Mouse (Mus musculus): ENCODE measurements at regions not wholly inside any gene's neighbourhood (a gene's known extent, or its start where the extent isn't known, plus 50 kb on each side); places are given as distances from the start of the nearest gene placed in this dataset.

DNA sequence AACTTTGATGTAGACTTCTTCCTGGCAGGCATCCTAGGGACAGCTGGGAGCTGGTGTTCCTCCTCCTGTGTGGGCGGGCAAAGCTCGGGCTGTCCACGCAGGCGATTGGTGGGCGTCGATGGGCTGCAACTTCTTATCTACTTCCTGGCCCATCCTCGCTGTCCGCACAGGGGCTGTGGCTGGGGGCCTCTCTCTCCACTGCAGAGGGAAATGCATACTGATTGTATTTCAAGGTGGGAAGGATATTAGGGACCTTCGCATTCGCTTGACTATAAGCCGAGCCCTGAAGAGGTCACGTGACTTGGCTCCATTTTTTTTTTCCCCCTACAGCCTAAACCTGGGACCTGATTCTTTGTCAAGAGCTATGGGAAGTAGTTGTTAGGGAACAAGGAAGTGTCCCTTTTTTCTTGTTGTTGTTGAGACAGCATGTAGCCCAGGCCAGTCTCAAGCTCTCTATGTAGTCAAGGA lies 164.4 kb upstream of the Ubr2 start:
- peaks cover 24% of the 10 kb centered on the region for H3K4me1 ChIP-seq (replicated peaks)
- ATAC-seq (ENCODE audit: insufficient read depth): peak; percentile 58; the same call in 1 of the 2 replicates
- no peaks in the 10 kb centered on the region for H3K36me3 ChIP-seq (replicated peaks)
- no peak overlapping the region for H3K9ac ChIP-seq
- no peaks in the 10 kb centered on the region for H3K27me3 ChIP-seq
- WGBS (ENCODE audit: insufficient replicate concordance): 5% methylated on average over 12 of the region's 12 CpGs
- 0 out of 2 replicates have a peak overlapping the region, but pooled peaks have one; percentile 29 for H3K27ac ChIP-seq (replicated peaks)
- H3K4me2 ChIP-seq: peak overlapping the region; percentile 45
- H3K4me3 ChIP-seq (replicated peaks): peak overlapping the region; percentile 28
- no peaks in the 10 kb centered on the region for H3K9me3 ChIP-seq (replicated peaks)

GRCm38 (mm10) chr17:47171801-47172200 lies 161.4 kb upstream of the Ubr2 start:
- 71% methylated on average over 5 of the region's 5 CpGs for WGBS (ENCODE audit: insufficient replicate concordance)
- ATAC-seq (ENCODE audit: insufficient read depth): no peak
- Histone ChIP-seq H3K27ac (replicated peaks) (no peak overlapping the region), H3K9me3 (replicated peaks) (no peaks in the 10 kb centered on the region), H3K4me1 (replicated peaks) (peaks cover 19% of the 10 kb centered on the region), H3K27me3 (no peaks in the 10 kb centered on the region), H3K4me3 (replicated peaks) (no peak overlapping the region), H3K4me2 (no peak overlapping the region), H3K9ac (no peak overlapping the region), H3K36me3 (replicated peaks) (no peaks in the 10 kb centered on the region)

GRCm38 (mm10) chr17:47170978-47171593 lies 160.7 kb upstream of the Ubr2 start:
- 59% methylated on average over 13 of the region's 13 CpGs for WGBS (ENCODE audit: insufficient replicate concordance)
- Histone ChIP-seq H3K4me2 (no peak overlapping the region), H3K27ac (replicated peaks) (no peak overlapping the region), H3K9me3 (replicated peaks) (no peaks in the 10 kb centered on the region), H3K36me3 (replicated peaks) (no peaks in the 10 kb centered on the region), H3K27me3 (no peaks in the 10 kb centered on the region), H3K9ac (no peak overlapping the region), H3K4me1 (replicated peaks) (peaks cover 19% of the 10 kb centered on the region), H3K4me3 (replicated peaks) (no peak overlapping the region)
- no peak for ATAC-seq (ENCODE audit: insufficient read depth)

DNA sequence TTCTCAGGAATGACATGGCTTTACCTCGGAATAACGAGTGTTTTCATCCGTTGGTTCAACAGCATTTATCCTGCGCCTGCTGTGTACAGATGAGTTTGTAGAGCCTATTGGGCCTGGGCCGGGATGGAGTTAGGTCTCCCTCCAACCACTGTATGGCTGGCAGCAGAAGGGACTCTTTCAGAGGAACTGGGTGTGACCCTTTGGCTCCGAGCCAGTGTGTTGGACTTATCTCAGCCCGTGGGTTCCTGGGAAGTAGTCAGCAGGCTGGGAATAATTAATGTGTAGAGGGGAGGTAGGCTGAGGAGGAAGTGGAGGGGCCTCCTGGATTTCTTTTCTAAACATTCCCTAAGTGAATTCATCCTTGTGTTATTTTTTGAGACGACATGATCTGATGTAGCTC lies 157.7 kb upstream of the Ubr2 start:
- WGBS (ENCODE audit: insufficient replicate concordance): 50% methylated on average over 8 of the region's 8 CpGs
- Histone ChIP-seq H3K4me2 (no peak overlapping the region), H3K4me3 (replicated peaks) (no peak overlapping the region), H3K9ac (no peak overlapping the region), H3K9me3 (replicated peaks) (no peaks in the 10 kb centered on the region), H3K27ac (replicated peaks) (no peak overlapping the region), H3K27me3 (no peaks in the 10 kb centered on the region), H3K36me3 (replicated peaks) (no peaks in the 10 kb centered on the region), H3K4me1 (replicated peaks) (0 out of 2 replicates have a peak, but pooled peaks cover 3% of the 10 kb centered on the region)
- ATAC-seq (ENCODE audit: insufficient read depth): no peak

DNA sequence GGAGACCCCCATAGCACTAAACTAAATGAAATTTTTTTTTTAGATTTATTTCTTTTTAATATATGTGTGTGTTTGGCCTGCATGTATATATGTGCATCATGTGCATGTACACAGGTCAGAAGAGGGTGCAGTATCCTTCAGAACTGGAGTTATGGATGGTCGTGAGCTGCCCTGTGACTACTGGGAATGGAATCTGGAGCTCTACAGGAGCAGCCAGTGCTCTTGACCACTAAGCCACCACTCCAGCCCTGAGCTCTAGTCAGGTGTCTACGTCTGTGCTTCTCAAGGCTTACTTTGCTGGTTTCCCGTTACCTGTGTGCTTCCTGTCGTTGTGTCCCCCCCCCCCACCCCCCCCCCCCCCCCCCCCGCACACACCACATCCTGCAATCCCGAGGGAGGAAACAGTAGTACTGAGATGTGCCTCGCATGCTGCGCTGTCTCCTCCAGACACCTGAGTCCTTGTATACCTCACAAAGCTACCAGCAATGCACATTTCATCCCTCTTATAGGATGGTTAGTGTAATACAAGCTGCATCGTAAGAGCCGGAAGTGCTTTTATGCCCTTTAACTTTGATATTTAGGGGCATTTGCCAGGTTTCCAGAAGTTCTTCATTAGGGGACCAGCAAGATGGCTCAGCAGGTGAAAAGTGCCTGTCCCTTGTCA lies 153.5 kb upstream of the Ubr2 start:
- Histone ChIP-seq H3K27ac (replicated peaks) (no peak overlapping the region), H3K4me2 (no peak overlapping the region), H3K4me3 (replicated peaks) (no peak overlapping the region), H3K9ac (no peak overlapping the region), H3K36me3 (replicated peaks) (no peaks in the 10 kb centered on the region), H3K9me3 (replicated peaks) (no peaks in the 10 kb centered on the region), H3K27me3 (no peaks in the 10 kb centered on the region), H3K4me1 (replicated peaks) (0 out of 2 replicates have a peak, but pooled peaks cover 3% of the 10 kb centered on the region)
- 61% methylated on average over 6 of the region's 10 CpGs for WGBS (ENCODE audit: insufficient replicate concordance)
- no peak for ATAC-seq (ENCODE audit: insufficient read depth)

- H3K27me3 ChIP-seq: no peaks in the 10 kb centered on the region
Observed at GRCm38 (mm10) chr17:47162459-47162858, 152.1 kb upstream of the Ubr2 start.

GRCm38 (mm10) chr17:47156237-47156636 lies 145.9 kb upstream of the Ubr2 start:
- 38% methylated on average over 11 of the region's 11 CpGs for WGBS (ENCODE audit: insufficient replicate concordance)
- Histone ChIP-seq H3K9me3 (replicated peaks) (no peaks in the 10 kb centered on the region), H3K4me3 (replicated peaks) (no peak overlapping the region), H3K9ac (no peak overlapping the region), H3K4me1 (replicated peaks) (peaks cover 4% of the 10 kb centered on the region; the same call in 1 of the 2 replicates), H3K4me2 (no peak overlapping the region), H3K36me3 (replicated peaks) (no peaks in the 10 kb centered on the region), H3K27ac (replicated peaks) (no peak overlapping the region), H3K27me3 (no peaks in the 10 kb centered on the region)
- ATAC-seq (ENCODE audit: insufficient read depth): no peak

More at GRCm38 (mm10) chr17:47162459-47162858, 152.1 kb upstream of the Ubr2 start:
- H3K9ac ChIP-seq: no peak overlapping the region
- H3K9me3 ChIP-seq (replicated peaks): no peaks in the 10 kb centered on the region
- no peak for ATAC-seq (ENCODE audit: insufficient read depth)
- no peak overlapping the region for H3K4me3 ChIP-seq (replicated peaks)
- H3K4me2 ChIP-seq: no peak overlapping the region
- no peak overlapping the region for H3K27ac ChIP-seq (replicated peaks)
- 57% methylated on average over 2 of the region's 2 CpGs for WGBS (ENCODE audit: insufficient replicate concordance)
- H3K36me3 ChIP-seq (replicated peaks): no peaks in the 10 kb centered on the region
- no peaks in the 10 kb centered on the region for H3K4me1 ChIP-seq (replicated peaks)

GRCm38 (mm10) chr17:47151557-47152278 lies 141.4 kb upstream of the Ubr2 start:
- H3K36me3 ChIP-seq (replicated peaks): no peaks in the 10 kb centered on the region
- peak overlapping the region; percentile 14; the same call in 1 of the 2 replicates for H3K4me3 ChIP-seq (replicated peaks)
- H3K27me3 ChIP-seq: no peaks in the 10 kb centered on the region
- H3K27ac ChIP-seq (replicated peaks): no peak overlapping the region
- WGBS (ENCODE audit: insufficient replicate concordance): 45% methylated on average over 20 of the region's 20 CpGs
- no peak for ATAC-seq (ENCODE audit: insufficient read depth)
- peaks cover 8% of the 10 kb centered on the region for H3K4me1 ChIP-seq (replicated peaks)
- H3K9ac ChIP-seq: no peak overlapping the region
- no peaks in the 10 kb centered on the region for H3K9me3 ChIP-seq (replicated peaks)
- peak overlapping the region; percentile 38 for H3K4me2 ChIP-seq

GRCm38 (mm10) chr17:47151193-47151556 lies 140.8 kb upstream of the Ubr2 start:
- ATAC-seq (ENCODE audit: insufficient read depth): no peak
- H3K9ac ChIP-seq: no peak overlapping the region
- H3K4me3 ChIP-seq (replicated peaks): 0 out of 2 replicates have a peak overlapping the region, but pooled peaks have one; percentile 14
- H3K36me3 ChIP-seq (replicated peaks): no peaks in the 10 kb centered on the region
- H3K9me3 ChIP-seq (replicated peaks): no peaks in the 10 kb centered on the region
- H3K27ac ChIP-seq (replicated peaks): no peak overlapping the region
- peaks cover 8% of the 10 kb centered on the region for H3K4me1 ChIP-seq (replicated peaks)
- H3K4me2 ChIP-seq: peak overlapping the region; percentile 38; the same call in 1 of the 2 replicates
- 52% methylated on average over 5 of the region's 5 CpGs for WGBS (ENCODE audit: insufficient replicate concordance)
- no peaks in the 10 kb centered on the region for H3K27me3 ChIP-seq

DNA sequence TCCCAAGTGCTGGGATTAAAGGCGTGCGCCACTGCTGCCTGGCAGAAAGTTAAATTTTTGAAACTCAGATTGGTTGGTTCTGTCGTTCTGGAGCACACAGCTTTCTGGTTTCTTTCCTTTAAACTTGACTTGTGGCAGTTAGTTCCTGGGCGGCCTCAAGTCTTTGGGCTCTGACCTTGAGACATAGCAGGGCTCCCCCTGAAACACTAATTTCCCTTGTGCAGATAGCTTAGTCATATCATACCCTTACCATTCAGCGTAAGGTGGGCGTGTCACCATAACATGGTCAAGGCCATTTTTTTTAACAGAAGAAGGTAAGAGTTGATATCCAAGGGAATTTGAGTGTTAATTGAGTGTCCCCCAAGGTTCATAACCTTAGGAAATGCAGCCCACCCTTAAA lies 140.3 kb upstream of the Ubr2 start:
- H3K9ac ChIP-seq: no peak overlapping the region
- no peaks in the 10 kb centered on the region for H3K36me3 ChIP-seq (replicated peaks)
- no peaks in the 10 kb centered on the region for H3K27me3 ChIP-seq
- ATAC-seq (ENCODE audit: insufficient read depth): no peak
- no peak overlapping the region for H3K4me3 ChIP-seq (replicated peaks)
- H3K4me1 ChIP-seq (replicated peaks): peaks cover 8% of the 10 kb centered on the region
- no peaks in the 10 kb centered on the region for H3K9me3 ChIP-seq (replicated peaks)
- H3K4me2 ChIP-seq: no peak overlapping the region
- H3K27ac ChIP-seq (replicated peaks): no peak overlapping the region
- 47% methylated on average over 6 of the region's 6 CpGs for whole genome bisulfite sequencing (ENCODE audit: insufficient replicate concordance)

DNA sequence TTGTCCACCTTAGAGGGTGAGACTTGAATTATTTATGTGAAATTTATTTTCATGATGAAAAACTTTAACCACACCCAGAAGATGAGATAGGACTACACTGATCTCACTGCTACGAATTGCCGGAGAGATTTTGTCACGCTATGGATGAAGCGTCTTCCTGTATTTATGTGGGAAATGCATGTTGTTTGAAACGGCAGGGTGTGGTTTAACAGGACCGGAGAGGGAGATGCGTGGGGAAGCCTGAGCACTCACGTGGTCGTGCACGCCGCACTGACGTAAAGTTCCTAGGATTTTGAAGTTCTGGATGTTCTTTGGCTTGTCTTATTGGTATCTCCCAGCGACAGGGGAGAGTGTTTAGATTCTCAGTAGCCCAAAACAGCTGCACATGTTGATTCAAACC lies 139.3 kb upstream of the Ubr2 start:
- no peak for ATAC-seq (ENCODE audit: insufficient read depth)
- WGBS (ENCODE audit: insufficient replicate concordance): 72% methylated on average over 13 of the region's 13 CpGs
- Histone ChIP-seq H3K36me3 (replicated peaks) (no peaks in the 10 kb centered on the region), H3K9me3 (replicated peaks) (no peaks in the 10 kb centered on the region), H3K4me3 (replicated peaks) (no peak overlapping the region), H3K27ac (replicated peaks) (no peak overlapping the region), H3K4me1 (replicated peaks) (peaks cover 8% of the 10 kb centered on the region), H3K9ac (no peak overlapping the region), H3K4me2 (no peak overlapping the region), H3K27me3 (no peaks in the 10 kb centered on the region)

All from liver, embryonic 15.5 days (tissue).